Mouse (Mus musculus): ENCODE measurements around the gene Hoxc5.

The Hoxc5 gene

GRCm38 (mm10) chr15:102987124-102987833 lies 20.0 kb downstream of the Hoxc5 start:
- peak; percentile 75 to 80 for DNase-seq (ENCODE audit: low read depth in 2 of 2, low spot score in 2 of 2)

GRCm38 (mm10) chr15:102988078-102988477 lies 20.8 kb downstream of the Hoxc5 start:
- no peak for DNase-seq (ENCODE audit: low read depth in 2 of 2, low spot score in 2 of 2)

- DNase-seq (ENCODE audit: low read depth in 2 of 2, low spot score in 2 of 2) = no peak
Measured at GRCm38 (mm10) chr15:102990461-102991397, 23.5 kb downstream of the Hoxc5 start, which contains the start of gene Hoxc8. Gene Hoxc8, plus strand, starts transcription at chr15:102990607.

DNA sequence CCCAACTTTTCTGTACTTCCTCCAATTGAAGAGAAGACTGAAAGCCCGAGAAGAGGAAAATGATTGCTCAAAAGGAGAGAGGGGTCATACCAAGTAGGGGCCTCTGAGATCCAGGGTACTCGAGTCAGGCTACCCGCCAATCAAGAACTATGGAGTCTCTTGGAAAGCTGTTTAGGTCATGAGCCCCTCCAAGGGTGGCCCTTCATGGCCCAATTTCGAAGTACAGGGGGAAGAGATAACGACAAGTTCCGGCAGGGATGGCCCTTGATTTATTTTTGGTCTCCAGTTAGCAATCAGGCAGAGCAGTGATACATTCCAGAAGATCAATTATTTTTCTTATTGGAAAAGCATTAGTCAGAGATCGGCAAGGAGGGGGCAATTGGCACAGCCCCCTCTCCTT lies 24.5 kb downstream of the Hoxc5 start:
- no peak for DNase-seq (ENCODE audit: low read depth in 2 of 2, low spot score in 2 of 2)

DNA sequence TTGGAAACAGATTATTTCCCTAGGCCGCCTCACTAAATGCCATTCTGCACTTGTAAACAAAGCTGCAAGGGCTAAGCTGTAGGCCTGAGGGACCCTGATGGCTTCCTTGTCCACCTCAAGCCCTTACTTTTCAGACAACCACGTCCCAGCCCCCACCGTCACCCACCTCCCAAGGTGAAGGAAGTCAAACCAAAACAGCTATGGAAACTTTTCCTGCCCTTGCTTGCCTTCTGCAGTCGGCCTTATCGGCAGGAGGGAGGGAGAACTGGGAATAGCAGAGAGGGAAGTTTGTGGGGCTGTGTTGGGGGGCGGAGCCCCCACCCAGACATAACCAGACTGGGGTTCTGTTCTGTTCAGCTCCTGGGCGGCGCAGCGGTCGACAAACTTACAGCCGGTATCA lies 25.0 kb downstream of the Hoxc5 start:
- no peak for DNase-seq (ENCODE audit: low read depth in 2 of 2, low spot score in 2 of 2)

- DNase-seq (ENCODE audit: low read depth in 2 of 2, low spot score in 2 of 2) = no peak
Measured at GRCm38 (mm10) chr15:102992863-102993262, 25.6 kb downstream of the Hoxc5 start.

GRCm38 (mm10) chr15:102996548-102996947 lies 29.3 kb downstream of the Hoxc5 start:
- DNase-seq (ENCODE audit: low read depth in 2 of 2, low spot score in 2 of 2) = no peak

GRCm38 (mm10) chr15:102997431-102997830 lies 30.2 kb downstream of the Hoxc5 start:
- DNase-seq (ENCODE audit: low read depth in 2 of 2, low spot score in 2 of 2) = no peak

DNA sequence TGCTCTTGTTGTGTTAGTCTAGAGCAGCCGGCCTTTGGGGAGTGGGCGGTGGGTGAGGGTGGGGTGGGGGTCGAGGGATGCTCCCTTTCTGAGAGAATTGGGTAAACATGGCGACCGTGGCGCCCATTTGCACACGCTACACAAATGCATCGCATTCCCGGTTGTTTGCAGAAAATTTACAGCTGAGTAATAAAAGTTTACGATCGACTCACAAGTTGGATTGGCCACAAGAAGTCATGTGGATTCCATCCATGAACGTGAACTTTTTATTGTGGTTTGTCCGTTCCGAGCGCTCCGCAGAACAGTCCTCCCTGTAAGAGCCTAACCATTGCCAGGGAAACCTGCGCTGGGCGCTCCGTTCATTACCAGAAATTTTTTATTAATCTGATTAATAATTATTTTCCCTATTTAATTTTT lies 30.7 kb downstream of the Hoxc5 start, which contains the start of gene Hoxc6:
Hoxc6 (plus strand) TSS at position 319 of the 417 bp plus-strand sequence.
- no peak for DNase-seq (ENCODE audit: low read depth in 2 of 2, low spot score in 2 of 2)

- no peak for DNase-seq (ENCODE audit: low read depth in 2 of 2, low spot score in 2 of 2)
Measured at GRCm38 (mm10) chr15:102998608-102999182, 31.5 kb downstream of the Hoxc5 start.

DNA sequence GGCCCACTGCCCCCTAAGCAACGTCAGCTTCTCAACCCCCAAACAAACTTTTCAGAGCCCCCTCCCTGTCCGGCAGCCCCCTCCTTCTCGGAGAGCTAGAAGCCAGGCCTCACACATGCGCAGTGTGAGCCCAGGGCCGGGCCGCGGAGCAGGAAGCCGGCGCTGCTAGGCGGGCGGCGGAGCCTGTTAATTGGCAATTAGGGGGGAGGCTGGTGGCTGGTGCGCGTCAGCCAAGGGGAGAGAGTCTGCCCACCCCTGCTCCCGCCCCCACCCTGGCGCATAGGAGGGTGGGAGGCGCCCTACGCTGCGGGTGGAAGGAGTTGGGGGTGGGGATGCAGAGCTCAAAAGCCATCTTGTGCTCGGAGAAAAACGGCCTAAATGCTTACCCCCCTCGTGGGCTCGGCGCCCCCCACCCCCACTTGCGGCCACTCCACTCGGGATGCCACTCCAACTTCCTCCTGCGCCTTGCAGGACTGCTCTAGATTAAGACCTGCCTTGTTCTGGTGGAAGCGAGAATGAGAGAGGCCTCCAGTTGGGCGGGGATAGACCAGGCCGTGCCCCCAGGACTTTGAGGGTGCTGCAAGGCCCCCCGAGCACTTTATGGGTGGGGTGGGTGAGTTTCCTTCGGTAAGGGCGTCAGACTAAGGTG lies 32.1 kb downstream of the Hoxc5 start:
- DNase-seq (ENCODE audit: low read depth in 2 of 2, low spot score in 2 of 2) = peak; percentile 57 to 63

DNA sequence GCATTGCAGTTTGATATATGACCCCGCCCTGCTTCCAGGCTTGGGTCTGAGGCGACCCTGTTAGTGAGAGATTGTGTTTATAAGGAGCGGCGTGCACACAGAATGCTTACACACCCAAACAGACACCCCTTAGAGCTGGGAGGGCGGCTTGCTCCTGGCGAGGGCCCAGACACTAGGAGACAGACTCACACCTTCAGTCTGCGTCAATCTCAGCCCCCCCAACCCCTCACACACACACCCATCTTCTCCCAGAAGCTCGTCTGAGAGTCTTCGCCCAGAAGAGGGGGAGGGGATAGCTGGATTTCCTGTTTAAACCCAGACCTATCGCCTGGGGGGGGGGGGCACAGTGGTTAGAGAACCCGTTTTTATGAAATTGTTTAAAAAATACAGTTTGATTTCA lies 32.7 kb downstream of the Hoxc5 start:
- DNase-seq (ENCODE audit: low read depth in 2 of 2, low spot score in 2 of 2) = no peak

DNA sequence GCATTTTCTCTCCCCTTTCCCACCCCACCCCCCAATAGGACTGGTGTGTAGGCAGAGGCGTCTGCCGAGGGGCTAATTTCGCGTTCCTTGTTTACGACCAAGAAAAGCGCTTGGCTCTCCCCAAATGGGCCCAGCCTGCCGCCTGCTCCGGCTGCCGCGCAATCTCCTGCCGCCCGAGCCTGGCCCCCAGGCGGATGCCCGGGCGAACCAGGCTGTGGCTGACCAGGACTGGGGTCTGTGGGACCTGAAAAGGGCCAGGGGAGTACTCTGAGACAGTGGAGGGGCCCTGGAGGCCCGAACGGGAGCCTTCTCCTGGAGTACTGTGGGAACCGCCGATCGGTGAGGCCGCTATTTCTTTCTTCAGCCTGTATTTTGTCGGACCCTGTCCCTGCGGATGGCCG lies 33.3 kb downstream of the Hoxc5 start:
- DNase-seq (ENCODE audit: low read depth in 2 of 2, low spot score in 2 of 2) = no peak

- no peak for DNase-seq (ENCODE audit: low read depth in 2 of 2, low spot score in 2 of 2)
Measured at GRCm38 (mm10) chr15:103001370-103001769, 34.1 kb downstream of the Hoxc5 start.

DNA sequence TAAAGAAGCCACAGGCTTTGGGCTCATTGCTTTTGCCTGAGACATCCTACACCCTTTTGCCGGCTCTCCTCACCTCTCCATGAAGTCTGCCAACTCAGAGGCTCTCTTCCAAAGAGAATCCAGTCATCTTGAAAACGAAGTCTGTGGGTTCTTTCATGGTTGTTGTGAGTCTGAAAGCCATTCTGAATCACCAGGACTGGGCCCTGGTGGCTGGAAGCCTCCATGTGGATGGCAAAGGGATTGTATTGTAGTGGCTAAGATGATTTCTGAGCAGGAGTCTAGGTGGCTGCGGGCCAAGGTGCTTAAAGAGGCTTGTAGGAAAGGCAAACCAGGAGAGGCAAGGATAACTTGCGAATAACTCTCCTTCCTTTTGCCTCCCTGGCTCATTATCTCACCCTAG lies 34.9 kb downstream of the Hoxc5 start:
- no peak for DNase-seq (ENCODE audit: low read depth in 2 of 2, low spot score in 2 of 2)

DNA sequence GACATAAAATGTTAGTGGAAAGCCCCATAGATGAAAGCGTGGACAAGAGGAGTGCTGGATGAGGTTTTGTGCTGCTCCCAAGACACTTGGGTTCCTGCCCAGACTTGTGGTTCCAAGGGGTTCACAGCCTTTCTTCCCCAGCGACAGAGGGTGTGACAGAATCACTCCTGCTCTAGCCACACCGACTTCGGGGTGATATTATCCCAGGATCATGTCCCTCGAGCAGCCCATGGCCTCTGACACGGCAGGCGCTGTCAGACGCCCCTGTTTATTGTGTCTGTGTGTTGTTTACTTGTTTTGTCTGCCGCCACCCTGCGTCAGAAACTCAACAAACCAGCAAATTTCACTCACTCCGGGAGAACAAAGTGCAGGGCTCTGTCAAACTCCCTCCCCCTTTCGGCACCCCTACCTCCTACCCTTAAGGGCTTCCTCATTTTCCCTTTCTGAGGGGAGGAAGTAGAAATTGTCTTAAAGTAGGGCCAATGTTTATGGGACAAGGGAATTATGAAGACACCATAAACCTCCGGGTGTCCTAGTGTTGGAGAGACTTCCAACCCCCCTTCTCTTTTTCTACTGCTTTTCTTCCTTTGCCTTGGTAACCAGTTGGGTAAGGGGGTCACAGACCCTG lies 35.7 kb downstream of the Hoxc5 start:
- no peak for DNase-seq (ENCODE audit: low read depth in 2 of 2, low spot score in 2 of 2)

GRCm38 (mm10) chr15:103005308-103005707 lies 38.1 kb downstream of the Hoxc5 start:
- DNase-seq (ENCODE audit: low read depth in 2 of 2, low spot score in 2 of 2) = no peak

DNA sequence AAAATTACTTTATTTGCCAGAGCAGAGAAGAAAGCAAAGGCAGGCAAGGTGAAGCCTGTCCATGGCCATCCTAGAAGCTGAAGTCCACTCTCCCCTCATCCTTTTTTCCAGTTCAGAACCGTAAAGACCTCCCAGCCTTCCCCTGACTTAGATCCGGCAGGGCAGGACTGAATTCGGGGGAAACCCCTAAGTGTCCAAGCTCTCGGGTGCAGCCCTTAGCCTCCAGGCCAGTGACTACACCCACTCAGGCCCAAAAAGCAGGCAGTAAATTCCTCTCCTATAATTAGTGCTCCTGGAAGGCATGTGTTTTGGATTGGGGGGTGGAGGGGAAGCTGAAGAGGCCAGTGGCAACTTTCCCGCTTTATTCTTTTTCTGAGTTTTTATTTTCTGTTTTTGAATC lies 38.6 kb downstream of the Hoxc5 start:
- DNase-seq (ENCODE audit: low read depth in 2 of 2, low spot score in 2 of 2) = no peak

DNA sequence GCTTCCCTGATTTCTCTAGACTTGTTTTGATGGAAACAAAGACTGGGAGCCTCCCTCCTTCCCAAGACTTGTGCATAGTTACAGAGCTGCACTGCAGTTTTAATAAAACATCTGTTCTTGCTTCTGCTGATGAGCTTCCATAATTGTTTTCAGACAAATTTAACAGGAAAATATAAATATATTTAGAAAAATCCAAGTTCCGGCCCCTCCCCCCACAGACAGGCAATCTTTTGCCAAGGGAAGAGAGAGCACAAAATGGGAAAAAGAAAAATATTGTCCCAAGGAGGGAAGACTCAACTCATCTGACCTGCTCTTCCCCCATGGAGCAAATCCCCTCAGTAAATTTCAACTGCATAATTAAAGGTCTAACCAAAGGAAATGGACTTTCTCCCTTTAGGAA lies 39.1 kb downstream of the Hoxc5 start:
- no peak for DNase-seq (ENCODE audit: low read depth in 2 of 2, low spot score in 2 of 2)

DNA sequence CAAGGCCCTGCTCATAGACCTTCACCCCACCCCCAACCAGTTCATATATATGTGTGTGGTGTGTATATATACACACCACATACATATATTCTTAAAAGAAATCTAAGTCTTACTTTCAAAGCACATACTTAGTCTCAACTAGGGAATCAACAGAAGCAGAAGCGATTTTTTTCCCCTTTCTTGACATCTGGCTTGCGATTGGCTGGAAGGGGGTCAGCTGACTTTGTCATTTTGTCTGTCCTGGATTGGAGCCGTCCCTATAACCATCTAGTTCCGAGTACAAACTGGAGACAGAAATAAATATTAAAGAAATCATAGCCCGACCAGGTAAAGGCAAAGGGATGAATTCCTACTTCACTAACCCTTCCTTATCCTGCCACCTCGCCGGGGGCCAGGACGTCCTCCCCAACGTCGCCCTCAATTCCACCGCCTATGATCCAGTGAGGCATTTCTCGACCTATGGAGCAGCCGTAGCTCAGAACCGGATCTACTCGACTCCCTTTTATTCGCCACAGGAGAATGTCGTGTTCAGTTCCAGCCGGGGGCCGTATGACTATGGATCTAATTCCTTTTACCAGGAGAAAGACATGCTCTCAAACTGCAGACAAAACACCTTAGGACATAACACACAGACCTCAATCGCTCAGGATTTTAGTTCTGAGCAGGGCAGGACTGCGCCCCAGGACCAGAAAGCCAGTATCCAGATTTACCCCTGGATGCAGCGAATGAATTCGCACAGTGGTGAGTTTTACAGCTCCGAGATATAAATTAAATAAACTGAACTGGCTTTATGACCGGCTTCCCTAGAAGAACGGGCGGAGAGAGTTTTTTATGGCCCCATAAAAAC lies 42.2 kb downstream of the Hoxc5 start:
- DNase-seq (ENCODE audit: low read depth in 2 of 2, low spot score in 2 of 2) = no peak

All from CD8-positive naive resting alpha-beta T cell, adult 2 months (primary cell).